Mouse (Mus musculus): ENCODE data around the gene Apc2.
"Not testable (repeated sequence)": the region's sequence is repeated elsewhere in the genome, so short reads cannot be mapped to it uniquely, and the experiment has no call there.

The Apc2 gene

DNA sequence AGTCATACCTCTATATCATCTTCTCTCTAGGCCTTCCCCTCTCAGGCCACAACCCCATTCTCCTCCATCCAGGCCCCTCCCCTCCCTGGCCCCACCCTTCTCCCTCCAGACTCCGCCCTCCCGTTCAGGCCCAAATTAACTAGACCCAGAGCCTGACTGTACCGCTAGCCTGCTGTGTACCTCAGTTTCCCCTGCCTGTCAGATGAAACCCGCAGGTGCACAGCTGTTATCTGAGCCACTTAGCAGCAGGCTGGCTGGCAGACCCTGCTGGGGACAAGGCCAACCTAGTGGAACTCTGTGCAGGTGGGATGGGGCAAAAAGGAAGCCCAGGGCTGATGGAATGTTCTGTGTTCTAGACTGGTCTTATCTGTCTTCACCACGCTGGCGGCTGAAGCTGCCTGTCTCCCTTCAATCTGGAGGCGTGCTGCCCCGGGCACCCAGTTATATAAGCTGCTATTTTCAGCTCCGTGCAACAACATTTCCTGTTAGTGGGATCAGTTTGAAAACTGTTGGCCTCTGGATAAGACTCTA is 48.4 kb downstream of the Apc2 start:
- DNase-seq = no peak

- no peak for DNase-seq
Measured at GRCm38 (mm10) chr10:80345122-80345521, 49.3 kb downstream of the Apc2 start.

GRCm38 (mm10) chr10:80345929-80346328 is 50.2 kb downstream of the Apc2 start:
- DNase-seq = not testable (repeated sequence)

GRCm38 (mm10) chr10:80347514-80347967 is 51.8 kb downstream of the Apc2 start:
- DNase-seq = no peak

DNA sequence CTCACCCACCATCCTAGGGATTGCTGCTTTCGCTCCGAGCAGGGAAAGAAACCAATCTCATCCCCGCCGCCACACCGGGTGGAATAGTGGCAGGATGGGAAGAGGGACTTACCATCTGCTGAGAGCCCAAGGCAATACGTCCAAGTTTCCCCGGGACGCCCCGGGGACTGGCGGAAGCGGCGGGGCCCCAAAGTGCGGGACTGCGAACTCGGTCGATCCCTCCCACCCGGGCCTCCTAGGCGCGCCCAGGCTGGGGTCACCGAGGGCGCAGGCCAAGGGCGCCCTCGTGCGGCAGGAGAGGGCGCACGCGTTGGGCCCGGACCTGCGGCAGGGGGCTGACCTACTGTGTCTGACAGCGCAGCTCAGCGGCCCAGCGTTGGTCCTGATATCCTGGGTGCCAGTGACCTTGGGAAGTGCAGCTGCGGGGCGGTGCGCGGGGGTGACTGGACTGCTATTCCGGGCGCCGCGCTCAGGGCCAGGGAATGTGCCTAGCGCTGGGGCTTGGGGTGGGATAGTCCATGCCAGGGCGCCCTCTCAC is 52.5 kb downstream of the Apc2 start, which contains the start of gene Adamtsl5:
Gene Adamtsl5 (minus strand): TSS at position 169 of the 538 bp plus-strand sequence.
- peak; percentile 41 to 71 for DNase-seq

- DNase-seq = no peak
Measured at GRCm38 (mm10) chr10:80348981-80349380, 53.2 kb downstream of the Apc2 start.

DNA sequence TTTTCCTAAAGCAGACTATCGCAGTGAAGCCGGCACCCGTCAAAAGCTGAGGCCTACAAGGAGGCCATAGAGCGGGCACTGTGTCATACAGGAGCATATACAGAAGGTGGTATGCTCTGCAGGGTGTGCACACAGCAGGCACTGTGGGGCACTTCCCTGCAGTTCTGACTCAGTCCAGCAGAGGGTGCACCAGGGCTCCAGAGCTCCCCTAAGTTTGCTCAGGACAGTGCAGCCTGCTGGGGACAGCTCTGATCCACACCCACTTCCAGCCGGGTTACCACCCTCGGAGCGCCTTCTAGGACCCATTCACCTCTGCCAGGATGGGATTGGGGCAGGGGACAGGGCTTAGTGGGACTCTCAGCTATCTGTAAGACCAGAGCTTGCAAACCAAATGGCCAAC is 54.5 kb downstream of the Apc2 start:
- DNase-seq = peak; percentile 86 to 92

DNA sequence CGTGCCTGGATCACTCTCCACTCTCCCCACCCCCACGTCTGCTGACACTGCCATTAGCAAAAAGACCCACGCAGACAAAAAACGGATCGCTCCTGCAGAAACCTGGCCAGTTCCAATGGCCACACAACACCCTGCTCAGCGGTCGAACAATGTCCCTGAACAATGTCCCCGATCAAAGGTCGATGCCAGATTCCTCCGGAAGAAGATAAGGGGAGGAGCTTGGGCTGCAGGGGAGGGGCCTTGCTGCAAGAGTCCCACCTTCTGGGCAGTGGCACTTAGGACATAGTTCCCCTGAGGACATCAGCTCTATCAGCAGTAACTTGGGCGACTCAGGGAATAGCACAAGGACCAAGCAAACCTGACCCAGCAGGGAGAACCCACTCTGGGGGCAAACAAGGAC is 56.1 kb downstream of the Apc2 start:
- DNase-seq = no peak

- DNase-seq = no peak
Measured at GRCm38 (mm10) chr10:80352727-80353126, 57.0 kb downstream of the Apc2 start.

DNA sequence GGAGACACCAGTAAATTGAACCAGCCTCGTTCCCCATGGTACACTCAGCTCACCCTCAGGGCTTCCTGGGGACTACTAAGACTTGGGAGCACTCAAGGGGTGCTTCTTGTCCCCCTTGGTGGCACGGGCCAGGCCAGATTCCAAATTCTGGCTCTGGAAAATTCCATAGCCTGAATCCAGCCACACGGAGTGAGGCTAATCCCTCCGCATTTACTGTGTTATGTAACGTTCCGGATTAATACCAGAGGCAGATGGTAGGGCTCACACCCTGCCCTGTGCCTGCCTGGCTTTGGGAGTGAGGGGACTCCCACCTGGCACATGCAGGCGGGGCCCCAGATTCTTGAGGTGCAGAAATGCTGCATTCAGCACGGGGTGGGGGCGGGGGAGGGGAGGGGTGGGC is 59.7 kb downstream of the Apc2 start:
- DNase-seq = peak; percentile 76 to 77

DNA sequence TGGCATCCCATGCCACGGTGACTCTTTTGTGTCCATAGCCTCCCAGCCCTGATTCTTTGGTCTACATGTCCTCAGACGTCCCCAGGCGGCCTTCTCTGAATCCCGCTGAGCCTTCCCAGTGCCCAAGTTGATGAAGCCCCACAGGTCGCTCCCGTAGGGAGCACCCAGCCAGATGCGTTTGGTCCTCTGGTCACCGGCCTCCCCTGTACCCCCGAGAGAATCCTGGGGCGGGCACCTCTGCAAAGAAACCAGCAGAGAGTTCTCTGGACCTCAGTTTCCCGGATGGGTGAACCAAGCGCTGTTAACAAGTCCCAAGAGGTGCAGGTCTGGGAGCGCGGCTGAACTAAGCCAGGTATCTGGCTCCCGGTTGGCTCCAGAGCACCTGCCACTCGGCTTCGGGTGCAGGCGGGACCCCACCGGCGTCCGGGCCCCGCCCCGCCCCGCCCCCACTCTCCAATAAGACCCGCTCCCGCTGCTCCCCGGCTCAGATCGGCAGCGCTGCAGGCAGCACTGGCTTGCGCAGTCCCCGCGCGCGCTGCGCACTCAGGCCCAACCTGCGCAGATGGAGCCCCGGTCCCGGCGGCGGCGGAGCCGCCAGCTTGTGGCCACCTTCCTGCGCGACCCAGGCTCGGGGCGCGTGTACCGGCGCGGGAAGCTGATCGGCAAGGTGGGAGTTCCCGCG is 60.4 kb downstream of the Apc2 start, which contains the start of gene Plk5:
Gene Plk5 (plus strand): TSS at position 459 of the 682 bp plus-strand sequence.
- peak; percentile 72 to 84 for DNase-seq

- DNase-seq = peak in 1 of 2 experiments; percentile 57
Measured at GRCm38 (mm10) chr10:80356737-80357136, 61.0 kb downstream of the Apc2 start.

DNA sequence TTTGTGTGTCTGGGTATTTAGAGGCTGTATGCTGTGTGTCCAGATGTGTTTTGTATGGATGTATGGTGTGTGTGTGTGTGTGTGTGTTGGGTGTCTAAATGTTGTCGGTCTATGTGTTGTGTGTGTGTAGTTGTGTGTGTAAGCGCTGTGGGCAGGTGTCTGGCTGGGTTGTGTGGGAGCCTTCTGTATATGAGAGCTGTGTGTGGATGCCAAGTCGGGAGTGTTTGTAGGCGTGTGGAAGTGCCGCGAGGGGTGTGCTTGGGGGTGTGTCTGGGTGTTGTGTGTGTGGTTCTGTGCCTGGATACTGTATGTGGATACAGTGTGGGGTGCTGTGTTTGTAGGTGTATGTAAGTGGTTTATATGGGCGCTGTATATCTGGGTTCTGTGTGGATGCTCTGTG is 61.6 kb downstream of the Apc2 start:
- no peak for DNase-seq

- DNase-seq = peak; percentile 75 to 80
Measured at GRCm38 (mm10) chr10:80357994-80358639, 62.3 kb downstream of the Apc2 start.

GRCm38 (mm10) chr10:80363734-80364133 is 68.0 kb downstream of the Apc2 start:
- DNase-seq = no peak

DNA sequence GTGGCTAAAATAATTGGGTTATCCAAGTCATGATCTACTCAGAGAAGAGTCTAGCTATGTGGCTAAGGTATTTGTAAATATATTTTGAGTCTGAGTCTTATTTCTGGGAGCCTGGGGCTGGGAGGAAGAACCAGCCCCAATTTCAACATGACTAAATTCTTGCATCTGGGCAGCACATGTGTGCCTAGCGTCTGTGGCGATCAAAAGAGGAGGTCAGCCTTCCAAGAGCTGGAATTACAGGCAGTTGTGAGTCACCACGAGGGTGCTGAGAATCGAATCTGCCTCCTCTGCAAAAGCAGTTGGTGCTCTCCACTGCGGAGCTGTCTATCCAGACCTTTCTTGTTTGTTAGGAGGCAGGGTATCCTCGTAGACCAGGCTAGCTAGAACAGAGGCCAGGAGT is 70.0 kb downstream of the Apc2 start:
- DNase-seq = no peak
